Mouse (Mus musculus): ENCODE measurements around the gene Gpank1.

Gpank1 gene

GRCm38 (mm10) chr17:35132174-35132560 lies 10.9 kb downstream of the Gpank1 start:
- no peak for DNase-seq

- no peak for DNase-seq
Measured at GRCm38 (mm10) chr17:35133517-35133916, 12.3 kb downstream of the Gpank1 start.

GRCm38 (mm10) chr17:35134801-35135590 lies 13.7 kb downstream of the Gpank1 start, which contains the start of gene Bag6:
Gene Bag6 (plus strand): TSS chr17:35135178.
- DNase-seq: peak; percentile 94

GRCm38 (mm10) chr17:35135591-35136320 lies 14.5 kb downstream of the Gpank1 start:
- DNase-seq: no peak

GRCm38 (mm10) chr17:35139269-35139668 lies 18.0 kb downstream of the Gpank1 start:
- no peak for DNase-seq

GRCm38 (mm10) chr17:35140490-35140996 lies 19.3 kb downstream of the Gpank1 start:
- DNase-seq: no peak

- no peak for DNase-seq
Measured at GRCm38 (mm10) chr17:35141971-35142370, 20.7 kb downstream of the Gpank1 start.

- DNase-seq: no peak
Measured at GRCm38 (mm10) chr17:35146139-35146538, 24.9 kb downstream of the Gpank1 start.

GRCm38 (mm10) chr17:35147348-35147747 lies 26.1 kb downstream of the Gpank1 start:
- DNase-seq: no peak

GRCm38 (mm10) chr17:35147922-35148639 lies 26.8 kb downstream of the Gpank1 start:
- DNase-seq: no peak

- DNase-seq: no peak
Measured at GRCm38 (mm10) chr17:35152121-35152520, 30.9 kb downstream of the Gpank1 start.

GRCm38 (mm10) chr17:35153077-35153476 lies 31.8 kb downstream of the Gpank1 start:
- DNase-seq: no peak

- no peak for DNase-seq
Measured at GRCm38 (mm10) chr17:35153931-35154330, 32.7 kb downstream of the Gpank1 start.

- no peak for DNase-seq
Measured at GRCm38 (mm10) chr17:35154616-35155015, 33.4 kb downstream of the Gpank1 start.

GRCm38 (mm10) chr17:35155451-35155850 lies 34.2 kb downstream of the Gpank1 start:
- no peak for DNase-seq

GRCm38 (mm10) chr17:35156461-35157200 lies 35.4 kb downstream of the Gpank1 start:
- no peak for DNase-seq

- DNase-seq: no peak
Measured at GRCm38 (mm10) chr17:35157254-35157653, 36.0 kb downstream of the Gpank1 start.

- DNase-seq: no peak
Measured at GRCm38 (mm10) chr17:35157661-35158175, 36.5 kb downstream of the Gpank1 start.

GRCm38 (mm10) chr17:35158850-35159593 lies 37.8 kb downstream of the Gpank1 start:
- no peak for DNase-seq

- no peak for DNase-seq
Measured at GRCm38 (mm10) chr17:35159638-35160037, 38.4 kb downstream of the Gpank1 start.

GRCm38 (mm10) chr17:35161421-35161820 lies 40.2 kb downstream of the Gpank1 start:
- no peak for DNase-seq

GRCm38 (mm10) chr17:35162121-35162520 lies 40.9 kb downstream of the Gpank1 start:
- no peak for DNase-seq

All from layer of hippocampus, adult 9-11 months (tissue).